Mouse (Mus musculus): Measurements from ENCODE around the gene AA467197. TPM values are rescaled to one million over a fixed set of nuclear protein-coding genes. Genes with fewer than 3 reads are reported as not detected.

AA467197 gene
- polyA plus RNA-seq, 1 experiment from 2014 or later: not detected

DNA sequence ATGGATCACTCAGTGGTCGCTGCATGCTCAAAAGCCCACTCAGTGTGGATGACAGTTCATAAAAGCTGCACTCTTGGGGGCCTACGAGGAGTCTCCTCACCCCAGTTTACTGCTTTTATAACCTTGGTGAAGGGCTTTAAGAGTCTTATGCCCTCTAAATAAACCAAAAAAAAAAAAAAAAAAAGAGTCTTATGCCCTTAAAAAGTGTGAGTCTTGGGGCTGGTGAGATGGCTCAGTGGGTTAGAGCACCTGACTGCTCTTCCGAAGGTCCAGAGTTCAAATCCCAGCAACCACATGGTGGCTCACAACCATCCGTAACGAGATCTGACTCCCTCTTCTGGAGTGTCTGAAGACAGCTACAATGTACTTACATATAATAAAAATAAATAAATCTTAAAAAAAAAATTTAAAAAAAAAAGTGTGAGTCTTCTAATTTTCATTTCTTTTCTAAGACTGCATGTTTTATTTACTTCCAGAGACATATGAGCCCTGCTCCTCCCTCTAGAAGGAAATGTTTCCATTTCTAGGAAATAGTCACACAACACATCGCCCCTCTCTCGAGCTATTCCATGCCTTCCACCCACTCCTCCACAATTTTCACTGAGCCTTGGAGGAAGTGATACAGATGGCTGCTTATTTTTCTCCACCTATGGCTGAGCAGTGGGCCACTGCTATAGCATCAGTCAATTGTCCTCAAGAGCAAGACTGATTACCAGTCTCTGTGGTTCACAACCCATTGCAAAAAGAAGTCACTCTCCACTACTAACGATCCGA, 15.3 kb upstream of the AA467197 start:
- H3K27me3 ChIP-seq (ENCODE audit: insufficient read depth, low read length): no peaks in the 10 kb centered on the region
- no peaks in the 10 kb centered on the region for H3K4me1 ChIP-seq (ENCODE audit: insufficient read depth)
- ATAC-seq (ENCODE audit: insufficient read depth) (no peak), DNase-seq (no peak)
- no peaks in the 10 kb centered on the region for H3K36me3 ChIP-seq (ENCODE audit: insufficient read depth)
- no peak for TF ChIP-seq CTCF (IDR thresholded peaks at IDR 0.05; ENCODE audit: low read depth)
- no peaks in the 10 kb centered on the region for H3K9me3 ChIP-seq (ENCODE audit: low read depth, low read length)
- H3K4me3 ChIP-seq (ENCODE audit: low read depth, low read length): no peak overlapping the region
- 73% methylated on average over 7 of the region's 9 CpGs for WGBS
- no peak overlapping the region for H3K9ac ChIP-seq
- no peak overlapping the region for H3K27ac ChIP-seq (ENCODE audit: low read depth)
- no peak overlapping the region for H3K4me2 ChIP-seq

DNA sequence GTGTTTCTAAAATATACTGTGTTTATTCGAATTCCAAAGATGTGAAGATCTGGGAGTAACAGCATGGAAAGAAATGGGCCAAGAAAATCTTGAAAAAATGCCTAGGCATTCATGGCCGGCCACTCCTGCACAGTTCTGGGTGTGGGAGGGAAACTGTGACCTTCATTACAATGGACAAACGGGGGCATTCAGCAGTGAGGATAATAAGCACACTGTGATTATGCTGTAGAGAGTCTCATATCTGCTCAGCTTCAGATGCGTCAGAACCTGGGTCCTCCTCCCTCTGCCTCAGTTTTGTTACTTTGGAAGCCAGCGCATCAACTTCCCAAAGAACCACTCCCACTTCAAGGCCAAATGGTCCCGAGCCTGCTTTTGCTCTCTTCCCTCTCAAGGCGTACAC, 10.9 kb upstream of the AA467197 start:
- no peaks in the 10 kb centered on the region for H3K9me3 ChIP-seq (ENCODE audit: low read depth, low read length)
- DNase-seq (no peak), ATAC-seq (ENCODE audit: insufficient read depth) (no peak)
- no peaks in the 10 kb centered on the region for H3K27me3 ChIP-seq (ENCODE audit: insufficient read depth, low read length)
- H3K4me1 ChIP-seq (ENCODE audit: insufficient read depth): no peaks in the 10 kb centered on the region
- TF ChIP-seq CTCF (IDR thresholded peaks at IDR 0.05; ENCODE audit: low read depth): no peak
- H3K27ac ChIP-seq (ENCODE audit: low read depth): no peak overlapping the region
- H3K9ac ChIP-seq: no peak overlapping the region
- no peak overlapping the region for H3K4me2 ChIP-seq
- no peak overlapping the region for H3K4me3 ChIP-seq (ENCODE audit: low read depth, low read length)
- WGBS: 56% methylated on average over 7 of the region's 7 CpGs
- no peaks in the 10 kb centered on the region for H3K36me3 ChIP-seq (ENCODE audit: insufficient read depth)

DNA sequence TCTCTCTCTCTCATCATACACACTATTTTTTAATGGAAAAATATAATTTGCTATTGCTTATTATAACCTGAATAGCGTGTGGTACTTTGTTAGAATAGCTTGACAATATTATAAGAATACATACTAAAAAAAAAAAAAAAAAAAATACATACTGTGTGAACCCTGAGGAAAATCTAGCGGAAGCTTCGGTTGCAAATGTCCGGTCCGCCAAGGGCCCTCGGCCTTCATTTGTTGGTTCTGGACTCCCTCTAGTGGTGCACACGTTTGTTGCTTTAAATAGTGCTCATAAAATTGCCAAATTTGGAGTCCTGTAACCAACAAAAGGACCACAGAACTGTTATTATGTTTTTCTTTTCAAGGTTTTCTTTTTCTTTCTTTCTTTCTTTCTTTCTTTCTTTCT, 7.8 kb upstream of the AA467197 start:
- Histone ChIP-seq H3K4me3 (ENCODE audit: low read depth, low read length) (no peak overlapping the region), H3K9ac (no peak overlapping the region), H3K4me1 (ENCODE audit: insufficient read depth) (no peaks in the 10 kb centered on the region), H3K36me3 (ENCODE audit: insufficient read depth) (peaks cover 15% of the 10 kb centered on the region), H3K27ac (ENCODE audit: low read depth) (no peak overlapping the region), H3K9me3 (ENCODE audit: low read depth, low read length) (no peaks in the 10 kb centered on the region), H3K27me3 (ENCODE audit: insufficient read depth, low read length) (no peaks in the 10 kb centered on the region), H3K4me2 (peak overlapping the region; percentile 31; the same call in 1 of the 2 replicates)
- DNase-seq (peak; percentile 95), ATAC-seq (ENCODE audit: insufficient read depth) (no peak)
- WGBS: 2% methylated on average over 7 of the region's 7 CpGs
- peak; percentile 84 for TF ChIP-seq CTCF (IDR thresholded peaks at IDR 0.05; ENCODE audit: low read depth)

DNA sequence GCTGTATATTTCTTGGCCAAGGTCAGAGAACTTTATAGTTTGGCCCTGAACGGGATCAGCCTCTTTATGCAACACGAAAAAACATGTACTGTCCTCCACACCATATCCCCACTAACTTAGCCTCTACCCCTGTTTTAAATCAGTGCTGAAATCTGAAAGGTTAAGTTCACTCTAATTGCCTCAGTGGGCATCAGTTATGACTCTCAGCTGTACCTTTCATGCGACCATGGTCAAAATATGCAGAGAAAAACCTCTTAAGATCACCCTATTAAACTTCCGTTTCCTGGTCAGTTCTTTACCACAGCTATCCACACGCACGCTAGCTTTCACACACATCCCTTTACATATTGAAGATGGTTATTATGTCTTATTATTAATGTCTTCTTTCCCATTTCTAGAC, 6.9 kb upstream of the AA467197 start:
- ATAC-seq (ENCODE audit: insufficient read depth): no peak
- Histone ChIP-seq H3K4me1 (ENCODE audit: insufficient read depth) (no peaks in the 10 kb centered on the region), H3K4me3 (ENCODE audit: low read depth, low read length) (peak overlapping the region; percentile 97), H3K9ac (peak overlapping the region; percentile 87; the same call in 1 of the 2 replicates), H3K36me3 (ENCODE audit: insufficient read depth) (peaks cover 21% of the 10 kb centered on the region), H3K9me3 (ENCODE audit: low read depth, low read length) (no peaks in the 10 kb centered on the region), H3K27ac (ENCODE audit: low read depth) (no peak overlapping the region), H3K27me3 (ENCODE audit: insufficient read depth, low read length) (no peaks in the 10 kb centered on the region), H3K4me2 (peak overlapping the region; percentile 92)
- TF ChIP-seq CTCF (IDR thresholded peaks at IDR 0.05; ENCODE audit: low read depth): no peak
- DNase-seq: no peak
- 52% methylated on average over 6 of the region's 6 CpGs for WGBS

DNA sequence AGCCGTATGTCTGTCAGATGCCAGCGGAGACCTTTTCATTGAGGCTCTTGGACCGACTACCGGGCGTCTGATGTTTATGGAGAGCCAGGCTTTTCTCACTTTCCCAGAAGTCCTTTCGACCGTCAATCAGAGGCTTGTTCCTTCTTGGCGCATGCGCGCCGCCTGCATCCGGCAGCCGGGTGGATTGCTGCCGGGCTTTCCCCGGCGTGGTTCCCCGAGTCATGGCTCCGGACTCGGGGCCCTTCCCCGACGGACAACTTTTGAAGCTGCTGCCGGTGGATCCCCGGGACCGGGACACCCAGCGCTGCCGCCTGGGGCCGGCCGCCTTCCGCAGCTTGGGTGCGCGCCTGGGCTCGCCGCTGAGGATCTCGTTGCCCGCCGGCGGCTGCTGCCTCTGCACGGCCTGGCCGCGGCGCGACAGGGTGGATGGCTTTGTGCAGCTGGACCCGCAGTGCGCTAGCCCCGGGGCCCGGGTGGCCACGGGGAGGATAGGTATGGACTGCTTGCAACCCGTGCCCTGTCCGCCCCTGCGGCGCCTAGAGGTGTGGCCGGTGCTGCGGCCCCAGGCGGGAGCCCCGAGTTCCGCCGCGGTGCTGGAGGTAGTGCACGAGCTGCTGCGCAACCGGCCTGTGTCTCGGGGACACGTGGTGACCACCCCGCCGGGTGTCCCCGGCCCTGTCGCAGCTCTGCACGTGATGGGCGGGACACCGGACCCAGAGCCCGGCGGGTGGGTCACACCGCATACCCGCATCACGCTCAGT, 6.1 kb upstream of the AA467197 start:
- Histone ChIP-seq H3K4me1 (ENCODE audit: insufficient read depth) (no peaks in the 10 kb centered on the region), H3K27me3 (ENCODE audit: insufficient read depth, low read length) (no peaks in the 10 kb centered on the region), H3K36me3 (ENCODE audit: insufficient read depth) (peaks cover 21% of the 10 kb centered on the region), H3K9ac (peak overlapping the region; percentile 87), H3K4me2 (peak overlapping the region; percentile 92), H3K9me3 (ENCODE audit: low read depth, low read length) (no peaks in the 10 kb centered on the region), H3K27ac (ENCODE audit: low read depth) (peak overlapping the region; percentile 82), H3K4me3 (ENCODE audit: low read depth, low read length) (peak overlapping the region; percentile 97)
- under 1% methylated on average over 70 of the region's 75 CpGs for WGBS
- ATAC-seq (ENCODE audit: insufficient read depth) (peak; percentile 86), DNase-seq (peak; percentile 95)
- TF ChIP-seq CTCF (IDR thresholded peaks at IDR 0.05; ENCODE audit: low read depth): no peak

DNA sequence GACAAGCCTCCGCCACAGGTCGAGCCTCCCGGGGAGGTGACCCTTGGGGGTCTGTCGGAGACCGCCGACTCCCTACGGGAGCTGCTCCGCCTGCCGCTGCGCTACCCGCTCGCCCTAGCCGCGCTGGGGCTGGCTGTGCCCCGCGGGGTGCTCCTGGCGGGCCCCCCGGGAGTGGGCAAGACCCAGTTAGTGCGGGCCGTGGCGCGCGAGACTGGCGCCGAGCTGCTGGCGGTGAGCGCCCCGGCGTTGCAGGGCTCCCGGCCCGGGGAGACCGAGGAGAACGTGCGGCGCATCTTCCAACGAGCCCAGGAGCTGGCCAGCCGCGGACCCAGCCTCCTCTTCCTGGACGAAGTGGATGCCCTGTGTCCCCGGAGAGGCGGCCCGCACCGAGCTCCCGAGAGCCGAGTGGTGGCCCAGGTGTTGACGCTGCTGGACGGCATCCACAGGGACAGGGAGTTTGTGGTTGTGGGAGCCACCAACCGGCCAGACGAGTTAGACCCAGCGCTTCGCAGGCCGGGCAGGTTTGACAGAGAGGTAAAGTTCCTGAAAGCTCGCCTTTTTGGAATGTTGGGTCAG, 5.5 kb upstream of the AA467197 start:
- H3K27ac ChIP-seq (ENCODE audit: low read depth): peak overlapping the region; percentile 60
- peak overlapping the region; percentile 97 for H3K4me3 ChIP-seq (ENCODE audit: low read depth, low read length)
- peaks cover 21% of the 10 kb centered on the region for H3K36me3 ChIP-seq (ENCODE audit: insufficient read depth)
- ATAC-seq (ENCODE audit: insufficient read depth) (peak; percentile 59), DNase-seq (peak; percentile 68)
- H3K4me2 ChIP-seq: peak overlapping the region; percentile 92
- WGBS: under 1% methylated on average over 53 of the region's 53 CpGs
- no peaks in the 10 kb centered on the region for H3K27me3 ChIP-seq (ENCODE audit: insufficient read depth, low read length)
- peak overlapping the region; percentile 87 for H3K9ac ChIP-seq
- H3K4me1 ChIP-seq (ENCODE audit: insufficient read depth): no peaks in the 10 kb centered on the region
- 0 out of 2 replicates have a peak, but pooled peaks have one; percentile 19 for TF ChIP-seq CTCF (IDR thresholded peaks at IDR 0.05; ENCODE audit: low read depth)
- no peaks in the 10 kb centered on the region for H3K9me3 ChIP-seq (ENCODE audit: low read depth, low read length)

Data from lung, embryonic 14.5 days (tissue).